Comparison of ENCODE assay signal across 20 mouse cellular contexts in the genomic region with DNA sequence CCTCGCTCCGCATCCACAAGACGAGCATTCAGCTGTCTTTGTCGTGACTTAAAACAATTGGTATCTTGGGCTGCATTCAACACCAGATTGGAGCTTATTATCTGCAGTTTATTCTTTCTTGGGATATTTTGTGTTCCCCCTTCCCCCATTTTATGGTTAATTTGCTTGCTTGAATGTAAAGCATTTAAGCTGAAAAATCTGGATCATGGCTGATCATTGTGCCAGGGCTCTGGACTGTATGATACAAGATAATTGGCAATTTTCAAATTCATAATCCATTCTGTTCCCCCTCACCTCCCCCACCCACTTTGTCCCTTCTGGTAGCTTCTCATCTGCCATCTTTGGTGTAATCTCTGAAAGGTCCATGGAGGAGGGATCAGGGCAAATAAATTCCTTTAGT. TPM values are rescaled to one million over a fixed set of nuclear protein-coding genes. Genes with fewer than 3 reads are reported as not detected.
DNase-seq lines count a peak whose midpoint lies in the region; ATAC-seq and TF ChIP-seq lines count a peak whose summit lies in the region.
"Had no signal": no experiment of that assay in that cellular context is flagged by ENCODE, and none has a peak within 500 bp of the region (broad histone marks: within the 10 kb centered on the region; RNA-seq: fewer than 3 reads in every experiment).

No protein-coding gene starts in this region.

- no peak; the same call in 1 of the 2 replicates for ATAC-seq in forebrain, embryonic 14.5 days
- ATAC-seq in midbrain, embryonic 12.5 days (ENCODE audit: low FRiP score, low read depth) = no peak
- ATAC-seq in neural tube, embryonic 14.5 days (ENCODE audit: low read depth) = no peak
- ATAC-seq: intestine, postnatal 0 days had no signal

- WGBS in forebrain, embryonic 14.5 days = 5% methylated on average over 4 of the region's 4 CpGs
- WGBS in midbrain, embryonic 12.5 days = 50% methylated on average over 4 of the region's 4 CpGs
- 18% methylated on average over 4 of the region's 4 CpGs for WGBS in neural tube, embryonic 14.5 days

- no peak for TF ChIP-seq CTCF in layer of hippocampus, adult 2 months (conservative IDR thresholded peaks at IDR 0.05)

- DNase-seq in layer of hippocampus, adult 2 months (ENCODE audit: low spot score in 2 of 2) = peak in 1 of 2 experiments; percentile 37
- no peak for DNase-seq in layer of hippocampus, adult 9-10 months (ENCODE audit: low spot score)
- DNase-seq in forebrain, embryonic 14.5 days (ENCODE audit: low spot score) = no peak
- no peak for DNase-seq in urinary bladder, postnatal 14 days (ENCODE audit: low spot score)
- DNase-seq in gastrocnemius, postnatal 25 days = no peak
- DNase-seq in spleen, postnatal 14 days (ENCODE audit: low spot score in 2 of 2) = no peak
- DNase-seq: adrenal gland, postnatal 14 days; cerebellum, adult 2 months; gastrocnemius, adult 2 months; heart, adult 11 months; heart, postnatal 4 days; lung, postnatal 14 days had no signal

- H3K27ac ChIP-seq in layer of hippocampus, adult 2 months = peak overlapping the region; percentile 85
- H3K27ac ChIP-seq in forebrain, embryonic 14.5 days (ENCODE audit: low read depth, low read length) = no peak overlapping the region
- H3K27ac ChIP-seq in midbrain, embryonic 12.5 days (replicated peaks) = no peak overlapping the region
- H3K27ac ChIP-seq in neural tube, embryonic 14.5 days (ENCODE audit: low read depth, low read length) = peak overlapping the region; percentile 60; the same call in 1 of the 2 replicates
- H3K27ac ChIP-seq: embryonic facial prominence, embryonic 13.5 days; gastrocnemius, adult 2 months; heart, embryonic 13.5 days; kidney, postnatal 0 days; limb, embryonic 15.5 days had no signal

- H3K4me3 ChIP-seq in layer of hippocampus, adult 2 months = peak overlapping the region; percentile 40
- H3K4me3 ChIP-seq in forebrain, embryonic 14.5 days (ENCODE audit: low read depth, low read length) = 0 out of 2 replicates have a peak overlapping the region, but pooled peaks have one; percentile 8
- H3K4me3 ChIP-seq in midbrain, embryonic 12.5 days = no peak overlapping the region
- H3K4me3 ChIP-seq in neural tube, embryonic 14.5 days (ENCODE audit: low read depth, low read length) = peak overlapping the region; percentile 6; the same call in 1 of the 2 replicates
- H3K4me3 ChIP-seq: embryonic facial prominence, embryonic 13.5 days; gastrocnemius, adult 2 months; heart, embryonic 13.5 days; limb, embryonic 15.5 days; megakaryocyte, embryonic 14.5 days had no signal

- H3K9ac ChIP-seq in forebrain, embryonic 14.5 days (ENCODE audit: low read length) = peak overlapping the region; percentile 40; the same call in 1 of the 2 replicates
- no peak overlapping the region for H3K9ac ChIP-seq in midbrain, embryonic 12.5 days (replicated peaks)
- H3K9ac ChIP-seq in neural tube, embryonic 14.5 days (replicated peaks; ENCODE audit: low read depth, low read length) = no peak overlapping the region
- H3K9ac ChIP-seq: embryonic facial prominence, embryonic 13.5 days; heart, embryonic 13.5 days; limb, embryonic 15.5 days had no signal

- H3K9me3 ChIP-seq in forebrain, embryonic 14.5 days (replicated peaks; ENCODE audit: control insufficient read depth, low read length) = no peaks in the 10 kb centered on the region
- H3K9me3 ChIP-seq in midbrain, embryonic 12.5 days = no peaks in the 10 kb centered on the region
- H3K9me3 ChIP-seq in neural tube, embryonic 14.5 days (ENCODE audit: control insufficient read depth, low read length) = no peaks in the 10 kb centered on the region
- H3K9me3 ChIP-seq: embryonic facial prominence, embryonic 13.5 days; heart, embryonic 13.5 days; limb, embryonic 15.5 days had no signal

- H3K4me2 ChIP-seq in forebrain, embryonic 14.5 days (ENCODE audit: low read length) = peak overlapping the region; percentile 47
- peak overlapping the region; percentile 6; the same call in 1 of the 2 replicates for H3K4me2 ChIP-seq in midbrain, embryonic 12.5 days (replicated peaks)
- peak overlapping the region; percentile 42; the same call in 1 of the 2 replicates for H3K4me2 ChIP-seq in neural tube, embryonic 14.5 days (ENCODE audit: low read depth, low read length)
- H3K4me2 ChIP-seq: heart, embryonic 13.5 days; limb, embryonic 15.5 days had no signal

- H3K27me3 ChIP-seq in forebrain, embryonic 14.5 days (replicated peaks; ENCODE audit: control insufficient read depth, insufficient read depth, low read length) = peaks cover 10% of the 10 kb centered on the region; the same call in 1 of the 2 replicates
- peaks cover 28% of the 10 kb centered on the region for H3K27me3 ChIP-seq in midbrain, embryonic 12.5 days
- no peaks in the 10 kb centered on the region; the same call in 1 of the 2 replicates for H3K27me3 ChIP-seq in neural tube, embryonic 14.5 days (ENCODE audit: control insufficient read depth, insufficient read depth, low read length)

- peaks cover 41% of the 10 kb centered on the region for H3K4me1 ChIP-seq in forebrain, embryonic 14.5 days (ENCODE audit: control insufficient read depth, insufficient read depth, low read length)
- H3K4me1 ChIP-seq in midbrain, embryonic 12.5 days = peaks cover 53% of the 10 kb centered on the region
- H3K4me1 ChIP-seq in neural tube, embryonic 14.5 days (ENCODE audit: control insufficient read depth, insufficient read depth, low read length) = peaks cover 39% of the 10 kb centered on the region
- H3K4me1 ChIP-seq: heart, embryonic 13.5 days had no signal

- H3K36me3 ChIP-seq in forebrain, embryonic 14.5 days (ENCODE audit: control insufficient read depth, insufficient read depth, low read length) = no peaks in the 10 kb centered on the region
- no peaks in the 10 kb centered on the region for H3K36me3 ChIP-seq in midbrain, embryonic 12.5 days
- H3K36me3 ChIP-seq in neural tube, embryonic 14.5 days (ENCODE audit: control insufficient read depth, insufficient read depth, low read length) = no peaks in the 10 kb centered on the region
- H3K36me3 ChIP-seq: embryonic facial prominence, embryonic 13.5 days; heart, embryonic 13.5 days; limb, embryonic 15.5 days had no signal

RNA-seq across cellular contexts. Expression of a gene that starts 2.4 kb away (rescaled TPM):
- total RNA-seq in layer of hippocampus, adult 2 months (2021) = 1 to 10 TPM; 1.0 to 1.4 TPM
- polyA plus RNA-seq in forebrain, embryonic 14.5 days (2014; fragmentation: Nextera tagmentation; extraction: Ambion mirVana) = 11.1 and 12.6 TPM in 2 replicates
- 26.0 and 28.6 TPM in 2 replicates for polyA plus RNA-seq in midbrain, embryonic 12.5 days (2016; fragmentation: Nextera tagmentation; extraction: Ambion mirVana)
- polyA plus RNA-seq in neural tube, embryonic 14.5 days (2014; fragmentation: Nextera tagmentation; extraction: Ambion mirVana) = 2.4 and 3.9 TPM in 2 replicates
- total RNA-seq in gastrocnemius, postnatal 25 days (2021) = under 1 TPM in 1 of 2 experiments, not detected in 1; 0.56 TPM
- total RNA-seq: gastrocnemius, adult 2 months had no signal

Comparison
In these comparisons a context has a peak if more than half of its experiments do, and no peak if none do; other contexts are left out.
1. H3K27ac ChIP-seq: peak in layer of hippocampus, adult 2 months (single experiment) and neural tube, embryonic 14.5 days (single experiment); none in forebrain, embryonic 14.5 days (single experiment) and midbrain, embryonic 12.5 days (single experiment).
2. Peak in every context shown above with its lines, with median percentiles within 50 percentile points of each other: H3K4me2 ChIP-seq.